Mouse (Mus musculus) limb, embryonic 15.5 days (tissue): ENCODE measurements at regions not wholly inside any gene's neighbourhood (a gene's known extent, or its start where the extent isn't known, plus 50 kb on each side); places are given as distances from the start of the nearest gene placed in this dataset.

Experiments used
- ATAC-seq: fragments of 200-750 bp; cut with Nextera tagmentation; 2 replicates; pipeline ENCODE4 v1.8.0; 2017; ENCODE audit warnings: low read depth, moderate TSS enrichment; ENCODE audit not compliant: insufficient number of reproducible peaks, low FRiP score, low TSS enrichment
- H3K27ac ChIP-seq: fragments of 300-500 bp; sonication (generic); 2 replicates; pipeline ENCODE4 v1.5.1; 2015; ENCODE audit warnings: moderate library complexity, mild to moderate bottlenecking, inconsistent platforms
- H3K27me3 ChIP-seq: fragments of 300-500 bp; sonication (generic); 2 replicates; pipeline ENCODE4 v1.6.1; 2015; ENCODE audit warnings: inconsistent platforms
- H3K36me3 ChIP-seq: fragments of 300-500 bp; sonication (generic); 2 replicates; pipeline ENCODE4 v1.6.1; 2015; ENCODE audit warnings: inconsistent platforms
- H3K4me1 ChIP-seq: fragments of 300-500 bp; sonication (generic); 2 replicates; pipeline ENCODE4 v1.6.1; 2015; ENCODE audit warnings: inconsistent platforms
- H3K4me2 ChIP-seq: fragments of 300-500 bp; sonication (generic); 2 replicates; pipeline ENCODE4 v1.6.1; 2015; ENCODE audit warnings: mild to moderate bottlenecking, inconsistent platforms
- H3K4me3 ChIP-seq: fragments of 300-500 bp; sonication (generic); 2 replicates; pipeline ENCODE4 v1.5.1; 2015; ENCODE audit warnings: mild to moderate bottlenecking, inconsistent platforms
- H3K9ac ChIP-seq: fragments of 300-500 bp; sonication (generic); 2 replicates; pipeline ENCODE4 v1.6.1; 2015; ENCODE audit warnings: inconsistent platforms
- H3K9me3 ChIP-seq: fragments of 300-500 bp; sonication (generic); 2 replicates; pipeline ENCODE4 v1.6.1; 2016; ENCODE audit warnings: inconsistent platforms
- WGBS: fragments of 180-500 bp; shearing (Covaris S2); methylation state at CpG from one replicate; pipeline ENCODE4 v1.1.7; 2015; 5-methylcytosine and 5-hydroxymethylcytosine counted together

GRCm38 (mm10) chr8:66785996-66786395 lies 74.0 kb upstream of the Naf1 start:
- H3K36me3 ChIP-seq, result no peaks in the 10 kb centered on the region
- H3K9me3 ChIP-seq, result no peaks in the 10 kb centered on the region
- no peak overlapping the region for H3K4me3 ChIP-seq
- WGBS, result 64% methylated on average over 3 of the region's 3 CpGs
- ATAC-seq, result no peak
- no peak overlapping the region for H3K4me2 ChIP-seq
- H3K4me1 ChIP-seq, result no peaks in the 10 kb centered on the region
- no peaks in the 10 kb centered on the region for H3K27me3 ChIP-seq
- no peak overlapping the region for H3K9ac ChIP-seq
- H3K27ac ChIP-seq, result no peak overlapping the region
